In genomic region chrX:60463786-60464185, GRCm38 (mm10) we compare ENCODE assay signal across 11 mouse cellular contexts.
A peak's percentile ranks its signal among the peaks of the same experiment; 100 is the strongest.
DNase-seq lines count a peak whose midpoint lies in the region; ATAC-seq and TF ChIP-seq lines count a peak whose summit lies in the region.
"Had no signal": no experiment of that assay in that cellular context is flagged by ENCODE, and none has a peak within 500 bp of the region (broad histone marks: within the 10 kb centered on the region; RNA-seq: fewer than 3 reads in every experiment).

No protein-coding gene starts in this region.

- no peaks in the 10 kb centered on the region for H3K36me3 ChIP-seq in CH12.LX (replicated peaks in 1 of 2; ENCODE audit: control insufficient read depth in 1 of 2, insufficient read depth in 1 of 2, low read length in 1 of 2)
- H3K36me3 ChIP-seq: forebrain, embryonic 15.5 days; hindbrain, embryonic 15.5 days; limb, embryonic 12.5 days had no signal

- H3K9me3 ChIP-seq in CH12.LX (replicated peaks; ENCODE audit: low read length), result no peaks in the 10 kb centered on the region
- H3K9me3 ChIP-seq: forebrain, embryonic 15.5 days; hindbrain, embryonic 15.5 days; limb, embryonic 12.5 days had no signal

- TF ChIP-seq CTCF in layer of hippocampus, adult 2 months (conservative IDR thresholded peaks at IDR 0.05), result peak; percentile 81
- TF ChIP-seq CTCF in CH12.LX (conservative IDR thresholded peaks at IDR 0.05 in 1 of 2, IDR thresholded peaks at IDR 0.05 in 1 of 2; ENCODE audit: low read depth in 2 of 2, low read length in 2 of 2), result peak; percentile 43 to 54; a peak in 3 of 4 replicates

- DNase-seq in cerebellum, adult 9-10 months, result peak; percentile 3
- no peak for DNase-seq in cerebellum, postnatal 4 days (ENCODE audit: low spot score in 2 of 2)
- no peak for DNase-seq in layer of hippocampus, adult 2 months (ENCODE audit: low spot score in 2 of 2)
- DNase-seq in layer of hippocampus, postnatal 36 days, result no peak
- peak; percentile 15 for DNase-seq in CH12.LX (ENCODE audit: extremely low read depth)
- DNase-seq in left cerebral cortex, adult 8-10 months (ENCODE audit: low spot score in 2 of 2), result no peak
- DNase-seq in right cerebral cortex, postnatal 4 days, result no peak

- no peak overlapping the region for H3K9ac ChIP-seq in CH12.LX (ENCODE audit: insufficient read depth, low read depth)
- H3K9ac ChIP-seq: forebrain, embryonic 15.5 days; hindbrain, embryonic 15.5 days; limb, embryonic 12.5 days had no signal

- dilution Hi-C loops in CH12.LX (cut with MboI; ENCODE audit: extremely low pct_ligation_motif_present, extremely low pct_unique_long_range_greater_than_20kb, low sequenced_read_pairs), result no loop called here

- no peak overlapping the region for H3K4me2 ChIP-seq in CH12.LX (ENCODE audit: insufficient read depth, low read depth, poor library complexity, severe bottlenecking)
- H3K4me2 ChIP-seq: forebrain, embryonic 15.5 days; hindbrain, embryonic 15.5 days; limb, embryonic 12.5 days had no signal

- TF ChIP-seq EP300 in CH12.LX (IDR thresholded peaks at IDR 0.05; ENCODE audit: low read length), result no peak

- in situ Hi-C loops in CH12.LX (cut with MboI; ENCODE audit: low pct_ligation_motif_present, low pct_unique_long_range_greater_than_20kb, low sequenced_read_pairs), result no loop called here

- H3K27ac ChIP-seq in layer of hippocampus, adult 2 months, result no peak overlapping the region
- H3K27ac ChIP-seq in CH12.LX (ENCODE audit: insufficient read depth, low read depth), result no peak overlapping the region
- H3K27ac ChIP-seq: forebrain, embryonic 15.5 days; hindbrain, embryonic 15.5 days; limb, embryonic 12.5 days had no signal

- no peak overlapping the region for H3K4me3 ChIP-seq in layer of hippocampus, adult 2 months
- no peak overlapping the region for H3K4me3 ChIP-seq in CH12.LX (replicated peaks in 1 of 3; ENCODE audit: low read depth in 2 of 3, low read length in 2 of 3, poor library complexity in 1 of 3)
- H3K4me3 ChIP-seq: forebrain, embryonic 15.5 days; hindbrain, embryonic 15.5 days; limb, embryonic 12.5 days had no signal

- ATAC-seq in granulocyte monocyte progenitor cell, adult 5-6 weeks (replicated peaks; ENCODE audit: poor library complexity, severe bottlenecking), result peak; percentile 46; the same call in 1 of the 2 replicates
- ATAC-seq: forebrain, embryonic 15.5 days had no signal

- H3K4me1 ChIP-seq in CH12.LX (ENCODE audit: control insufficient read depth in 1 of 2, insufficient read depth in 2 of 2), result no peaks in the 10 kb centered on the region
- H3K4me1 ChIP-seq: forebrain, embryonic 15.5 days; hindbrain, embryonic 15.5 days; limb, embryonic 12.5 days had no signal

- no peaks in the 10 kb centered on the region for H3K27me3 ChIP-seq in CH12.LX (replicated peaks)
- H3K27me3 ChIP-seq: forebrain, embryonic 15.5 days; hindbrain, embryonic 15.5 days; limb, embryonic 12.5 days had no signal

- H3K79me2 ChIP-seq in CH12.LX (replicated peaks; ENCODE audit: control insufficient read depth, extremely low read depth, insufficient read depth, poor library complexity, severe bottlenecking), result no peaks in the 10 kb centered on the region

- peak; percentile 50 for TF ChIP-seq RAD21 in CH12.LX (IDR thresholded peaks at IDR 0.05; ENCODE audit: low read depth, low read length)

- no peak for TF ChIP-seq POLR2A in CH12.LX (IDR thresholded peaks at IDR 0.05; ENCODE audit: low read depth, low read length)

TF ChIP-seq in CH12.LX, 34 proteins besides CTCF, POLR2A, EP300 and RAD21:
- TF ChIP-seq CHD1 (IDR thresholded peaks at IDR 0.05; ENCODE audit: low read depth, low read length), result no peak
- no peak for TF ChIP-seq ZNF384 (IDR thresholded peaks at IDR 0.05; ENCODE audit: low read depth, low read length)
- TF ChIP-seq ZC3H11A (IDR thresholded peaks at IDR 0.05; ENCODE audit: low read depth, low read length), result no peak
- TF ChIP-seq TCF12 (IDR thresholded peaks at IDR 0.05; ENCODE audit: low read depth, low read length), result no peak
- no peak for TF ChIP-seq PAX5 (IDR thresholded peaks at IDR 0.05; ENCODE audit: low read length)
- TF ChIP-seq JUN (IDR thresholded peaks at IDR 0.05; ENCODE audit: insufficient read depth, low read depth, low read length), result no peak
- no peak for TF ChIP-seq MAFK (IDR thresholded peaks at IDR 0.05; ENCODE audit: insufficient replicate concordance, low read length)
- no peak for TF ChIP-seq IRF4 (IDR thresholded peaks at IDR 0.05; ENCODE audit: low read depth, low read length)
- TF ChIP-seq RCOR1 (conservative IDR thresholded peaks at IDR 0.05; ENCODE audit: low read depth, low read length), result no peak
- no peak for TF ChIP-seq USF2 (conservative IDR thresholded peaks at IDR 0.05; ENCODE audit: low read depth, low read length)
- TF ChIP-seq HCFC1 (IDR thresholded peaks at IDR 0.05; ENCODE audit: low read depth, low read length), result no peak
- no peak for TF ChIP-seq NRF1 (IDR thresholded peaks at IDR 0.05; ENCODE audit: low read depth, low read length)
- no peak for TF ChIP-seq E2F4 (IDR thresholded peaks at IDR 0.05; ENCODE audit: insufficient replicate concordance, low read depth, low read length)
- TF ChIP-seq POLR2AphosphoS2 (IDR thresholded peaks at IDR 0.05; ENCODE audit: low read depth, low read length), result no peak
- no peak for TF ChIP-seq TBP (conservative IDR thresholded peaks at IDR 0.05; ENCODE audit: low read depth, low read length)
- no peak for TF ChIP-seq MXI1 (IDR thresholded peaks at IDR 0.05; ENCODE audit: low read depth, low read length)

Comparison
In these comparisons a context has a peak if more than half of its experiments do, and no peak if none do; other contexts are left out.
1. DNase-seq: peak in cerebellum, adult 9-10 months (single experiment) and CH12.LX (single experiment); none in cerebellum, postnatal 4 days (0 of 2), layer of hippocampus, adult 2 months (0 of 2), layer of hippocampus, postnatal 36 days (0 of 2), left cerebral cortex, adult 8-10 months (0 of 2) and right cerebral cortex, postnatal 4 days (single experiment).